Mouse (Mus musculus) layer of hippocampus, adult 9-11 months (tissue): ENCODE results near the gene Mrpl58.
"Not testable (repeated sequence)": the region's sequence is repeated elsewhere in the genome, so short reads cannot be mapped to it uniquely, and the experiment has no call there.

ENCODE experiments used
- DNase-seq: peaks from one replicate; pipeline ENCODE4 v3.0.0; 2022

The Mrpl58 gene

GRCm38 (mm10) chr11:115427482-115428331, 24.2 kb downstream of the Mrpl58 start:
- peak; percentile 76 for DNase-seq

GRCm38 (mm10) chr11:115429307-115429706, 25.8 kb downstream of the Mrpl58 start:
- no peak for DNase-seq

- DNase-seq, result no peak
Measured at GRCm38 (mm10) chr11:115430561-115430960, 27.0 kb downstream of the Mrpl58 start.

- DNase-seq, result no peak
Measured at GRCm38 (mm10) chr11:115432814-115433213, 29.3 kb downstream of the Mrpl58 start.

- DNase-seq, result no peak
Measured at GRCm38 (mm10) chr11:115433342-115433741, 29.8 kb downstream of the Mrpl58 start.

GRCm38 (mm10) chr11:115435596-115436337, 32.2 kb downstream of the Mrpl58 start:
- no peak for DNase-seq

GRCm38 (mm10) chr11:115437571-115438122, 34.1 kb downstream of the Mrpl58 start:
- DNase-seq, result peak; percentile 52

- DNase-seq, result no peak
Measured at GRCm38 (mm10) chr11:115439326-115439725, 35.8 kb downstream of the Mrpl58 start.

GRCm38 (mm10) chr11:115439906-115440595, 36.5 kb downstream of the Mrpl58 start, which contains the start of gene Trim80:
Trim80 (plus strand) TSS chr11:115440545.
- no peak for DNase-seq

- DNase-seq, result no peak
Measured at GRCm38 (mm10) chr11:115441417-115441816, 37.9 kb downstream of the Mrpl58 start.

- no peak for DNase-seq
Measured at GRCm38 (mm10) chr11:115446906-115447305, 43.4 kb downstream of the Mrpl58 start.

- DNase-seq, result no peak
Measured at GRCm38 (mm10) chr11:115447321-115447885, 43.9 kb downstream of the Mrpl58 start.

- DNase-seq, result no peak
Measured at GRCm38 (mm10) chr11:115448075-115448474, 44.5 kb downstream of the Mrpl58 start.

- no peak for DNase-seq
Measured at GRCm38 (mm10) chr11:115448998-115449397, 45.4 kb downstream of the Mrpl58 start.

- DNase-seq, result no peak
Measured at GRCm38 (mm10) chr11:115450176-115450575, 46.6 kb downstream of the Mrpl58 start.

GRCm38 (mm10) chr11:115451781-115452241, 48.3 kb downstream of the Mrpl58 start:
- no peak for DNase-seq

GRCm38 (mm10) chr11:115452281-115452860, 48.8 kb downstream of the Mrpl58 start:
- DNase-seq, result no peak

- no peak for DNase-seq
Measured at GRCm38 (mm10) chr11:115453306-115453705, 49.8 kb downstream of the Mrpl58 start.

GRCm38 (mm10) chr11:115454822-115455221, 51.3 kb downstream of the Mrpl58 start:
- not testable (repeated sequence) for DNase-seq

- no peak for DNase-seq
Measured at GRCm38 (mm10) chr11:115455619-115456018, 52.1 kb downstream of the Mrpl58 start.

GRCm38 (mm10) chr11:115456182-115456581, 52.6 kb downstream of the Mrpl58 start:
- no peak for DNase-seq

- DNase-seq, result no peak
Measured at GRCm38 (mm10) chr11:115457405-115457804, 53.9 kb downstream of the Mrpl58 start.
